Mouse (Mus musculus): ENCODE results near the gene Fmnl3.

GRCm38 (mm10) chr15:99316314-99317266 lies 53.7 kb downstream of the Fmnl3 start:
- TF ChIP-seq CTCF (IDR thresholded peaks at IDR 0.05; ENCODE audit: insufficient read depth, low read depth, low read length) = no peak
- no peak for TF ChIP-seq POLR2A (IDR thresholded peaks at IDR 0.05; ENCODE audit: insufficient read depth, low read depth, low read length)
